Mouse (Mus musculus) neural tube, embryonic 12.5 days (tissue): ENCODE results near the gene Ror2. TPM values are rescaled to one million over a fixed set of nuclear protein-coding genes. Genes with fewer than 3 reads are reported as not detected.
"Not testable (repeated sequence)": the region's sequence is repeated elsewhere in the genome, so short reads cannot be mapped to it uniquely, and the experiment has no call there.

Experiments
- ATAC-seq: fragments of 200-750 bp; cut with Nextera tagmentation; 2 replicates; pipeline ENCODE4 v1.8.0; 2017; ENCODE audit warnings: low read depth, mild to moderate bottlenecking, moderate TSS enrichment, moderate library complexity; ENCODE audit not compliant: low FRiP score
- H3K27ac ChIP-seq: fragments of 300-500 bp; sonication (generic); 2 replicates; pipeline ENCODE4 v1.5.1; 2016
- H3K27me3 ChIP-seq: fragments of 300-500 bp; sonication (generic); replicated peaks from 2 replicates; pipeline ENCODE4 v1.6.1; 2016; ENCODE audit warnings: mild to moderate bottlenecking
- H3K36me3 ChIP-seq: fragments of 300-500 bp; sonication (generic); 2 replicates; pipeline ENCODE4 v1.6.1; 2016; ENCODE audit warnings: mild to moderate bottlenecking
- H3K4me1 ChIP-seq: fragments of 300-500 bp; sonication (generic); 2 replicates; pipeline ENCODE4 v1.6.1; 2016
- H3K4me2 ChIP-seq: fragments of 300-500 bp; sonication (generic); replicated peaks from 2 replicates; pipeline ENCODE4 v1.6.1; 2016; ENCODE audit warnings: mild to moderate bottlenecking
- H3K4me3 ChIP-seq: fragments of 300-500 bp; sonication (generic); 2 replicates; pipeline ENCODE4 v1.5.1; 2016
- H3K9ac ChIP-seq: fragments of 300-500 bp; sonication (generic); 2 replicates; pipeline ENCODE4 v1.6.1; 2016; ENCODE audit warnings: mild to moderate bottlenecking
- H3K9me3 ChIP-seq: fragments of 300-500 bp; sonication (generic); 2 replicates; pipeline ENCODE4 v1.6.1; 2016; ENCODE audit warnings: mild to moderate bottlenecking
- WGBS: fragments of 180-500 bp; shearing (Covaris S2); methylation state at CpG from one replicate; pipeline ENCODE4 v1.1.7; 2016; 5-methylcytosine and 5-hydroxymethylcytosine counted together
- polyA plus RNA-seq: library from polyadenylated mRNA; unstranded; fragments of >200 nt; fragmentation: Nextera tagmentation; extraction: Ambion mirVana; gene quantifications from 2 replicates; pipeline ENCODE4 v1.2.1, GENCODE M21; 2016

The Ror2 gene
- polyA plus RNA-seq: 10.7 and 11.2 TPM in 2 replicates

GRCm38 (mm10) chr13:53285756-53286361 is at the start of gene Ror2:
Gene Ror2, minus strand, starts transcription at chr13:53286124.
- Histone ChIP-seq H3K27me3 (peaks cover 9% of the 10 kb centered on the region; the same call in 1 of the 2 replicates), H3K4me1 (peaks cover 17% of the 10 kb centered on the region), H3K9ac (peak within 1 kb of the TSS; percentile 66), H3K4me3 (peak within 1 kb of the TSS; percentile 47), H3K4me2 (peak within 1 kb of the TSS; percentile 83), H3K27ac (no peak within 1 kb of the TSS), H3K36me3 (no peaks in the 10 kb centered on the region), H3K9me3 (no peaks in the 10 kb centered on the region)
- peak; percentile 82 for ATAC-seq
- whole genome bisulfite sequencing: under 1% methylated on average over 66 of the region's 68 CpGs

GRCm38 (mm10) chr13:53333769-53334168 is 47.8 kb upstream of the Ror2 start:
- WGBS: 92% methylated on average over 8 of the region's 8 CpGs
- Histone ChIP-seq H3K4me1 (no peaks in the 10 kb centered on the region), H3K36me3 (peaks cover 61% of the 10 kb centered on the region), H3K4me2 (no peak overlapping the region), H3K9me3 (no peaks in the 10 kb centered on the region), H3K4me3 (no peak overlapping the region), H3K9ac (no peak overlapping the region), H3K27ac (no peak overlapping the region), H3K27me3 (no peaks in the 10 kb centered on the region)
- no peak for ATAC-seq

DNA sequence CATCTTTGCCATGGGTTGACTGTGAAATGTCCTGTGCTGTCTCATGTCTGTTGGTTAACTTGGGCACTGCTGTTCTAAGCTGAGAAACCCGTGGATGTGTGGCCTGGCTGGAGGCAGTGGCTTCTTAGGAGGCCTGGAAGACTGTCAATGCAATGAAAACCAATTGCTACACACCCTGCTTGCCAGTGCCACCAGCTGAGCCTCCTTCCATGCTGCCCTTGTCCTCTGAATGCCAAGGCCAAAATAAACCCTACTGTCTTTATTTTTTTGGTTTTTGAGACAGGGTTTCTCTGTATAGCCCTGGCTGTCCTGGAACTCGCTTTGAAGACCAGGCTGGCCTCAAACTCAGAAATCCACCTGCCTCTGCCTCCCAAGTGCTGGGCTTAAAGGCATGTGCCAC is 44.3 kb upstream of the Ror2 start:
- no peak for ATAC-seq
- H3K4me2 ChIP-seq: no peak overlapping the region
- no peak overlapping the region for H3K9ac ChIP-seq
- WGBS: 90% methylated on average over 2 of the region's 2 CpGs
- H3K4me3 ChIP-seq: no peak overlapping the region
- no peaks in the 10 kb centered on the region for H3K27me3 ChIP-seq
- peaks cover 29% of the 10 kb centered on the region for H3K36me3 ChIP-seq
- no peaks in the 10 kb centered on the region for H3K4me1 ChIP-seq
- H3K9me3 ChIP-seq: peaks cover 2% of the 10 kb centered on the region; the same call in 1 of the 2 replicates
- H3K27ac ChIP-seq: no peak overlapping the region

DNA sequence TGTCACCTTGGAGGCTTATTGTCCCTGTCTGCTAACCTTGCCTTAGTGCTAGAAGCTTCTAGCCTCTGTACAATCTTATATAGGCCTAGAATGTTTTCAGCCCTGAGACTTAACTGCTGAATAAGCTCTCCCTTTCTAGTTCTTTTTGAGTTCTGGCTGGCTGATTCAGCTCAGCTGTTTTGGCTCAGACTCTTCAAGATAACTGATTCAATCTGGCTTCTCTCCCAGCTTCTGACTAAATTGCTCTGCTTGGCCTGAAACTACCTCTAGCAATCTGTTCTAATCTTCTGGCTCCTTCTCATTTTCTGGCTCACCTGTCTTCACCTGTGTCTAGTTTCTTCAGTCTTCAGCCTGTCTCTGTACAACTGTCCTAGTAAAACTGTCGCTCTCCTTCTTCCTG is 39.6 kb upstream of the Ror2 start:
- peaks cover 6% of the 10 kb centered on the region; the same call in 1 of the 2 replicates for H3K9me3 ChIP-seq
- no peak overlapping the region for H3K4me3 ChIP-seq
- WGBS: 87% methylated on average over 1 of the region's 1 CpGs
- no peak overlapping the region for H3K27ac ChIP-seq
- no peak overlapping the region for H3K9ac ChIP-seq
- H3K4me1 ChIP-seq: no peaks in the 10 kb centered on the region
- H3K27me3 ChIP-seq: no peaks in the 10 kb centered on the region
- no peak for ATAC-seq
- no peaks in the 10 kb centered on the region for H3K36me3 ChIP-seq
- H3K4me2 ChIP-seq: no peak overlapping the region

GRCm38 (mm10) chr13:53323661-53324060 is 37.7 kb upstream of the Ror2 start:
- Histone ChIP-seq H3K4me2 (no peak overlapping the region), H3K9me3 (peaks cover 6% of the 10 kb centered on the region; the same call in 1 of the 2 replicates), H3K4me1 (no peaks in the 10 kb centered on the region), H3K27ac (no peak overlapping the region), H3K36me3 (no peaks in the 10 kb centered on the region), H3K4me3 (no peak overlapping the region), H3K27me3 (no peaks in the 10 kb centered on the region), H3K9ac (no peak overlapping the region)
- WGBS: 80% methylated on average over 2 of the region's 2 CpGs
- no peak for ATAC-seq

DNA sequence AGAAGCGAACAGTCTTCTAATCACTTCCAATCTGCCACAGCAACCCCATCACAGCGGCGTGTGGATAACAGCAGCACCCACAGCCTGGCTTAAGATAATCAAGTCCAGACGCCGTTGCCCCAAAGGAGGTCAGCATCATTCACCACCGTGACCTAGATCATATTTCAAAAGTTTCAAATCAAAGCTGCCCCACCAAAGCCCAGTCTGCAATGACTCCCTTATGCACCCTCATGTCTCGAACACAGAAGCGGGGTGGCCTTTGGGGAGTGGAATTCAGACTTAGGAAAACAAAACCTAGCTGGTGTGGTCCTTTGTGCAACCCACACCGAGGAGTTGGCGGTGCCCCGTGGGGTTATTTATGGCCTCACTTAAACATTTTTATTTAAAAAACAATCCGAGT is 35.0 kb upstream of the Ror2 start:
- no peaks in the 10 kb centered on the region for H3K4me1 ChIP-seq
- no peak overlapping the region for H3K9ac ChIP-seq
- ATAC-seq: no peak

DNA sequence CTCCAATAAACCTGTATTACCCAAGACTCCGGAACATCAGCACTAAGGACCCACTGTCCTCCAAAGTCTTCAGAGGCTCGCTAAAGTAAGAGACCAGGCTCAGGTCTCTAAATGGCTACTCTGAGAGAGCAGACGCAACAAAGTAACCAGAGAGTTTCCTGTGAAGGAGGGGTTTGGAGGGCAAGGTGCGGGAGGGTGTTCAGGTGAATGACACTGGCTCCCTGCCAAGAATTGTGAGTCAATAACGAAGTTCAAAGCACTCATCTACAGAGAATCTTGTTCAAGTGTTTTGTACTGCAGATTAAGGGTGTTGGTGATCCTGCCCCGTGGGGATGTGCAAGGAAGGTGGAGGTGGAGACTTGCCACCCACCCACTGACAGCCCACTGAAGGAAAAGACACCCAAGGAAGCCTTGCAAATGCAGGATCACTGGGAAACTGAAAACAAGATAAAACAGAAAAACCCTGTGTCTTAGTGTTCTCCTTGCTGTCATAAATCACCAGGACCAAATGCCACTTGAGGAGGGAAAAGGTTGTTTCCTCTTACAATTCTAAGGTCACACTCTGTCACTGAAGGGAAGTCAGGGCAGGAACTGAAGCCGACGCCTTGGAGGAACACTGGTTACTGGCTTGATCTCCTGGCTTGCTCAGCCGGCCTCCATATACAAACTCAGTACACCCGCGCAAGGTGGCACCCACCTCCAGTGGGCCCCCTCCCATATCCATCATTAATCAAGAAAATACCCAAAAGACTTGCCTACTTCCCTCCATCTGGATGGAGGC is 30.8 kb upstream of the Ror2 start:
- Histone ChIP-seq H3K9me3 (no peaks in the 10 kb centered on the region), H3K9ac (no peak overlapping the region), H3K4me3 (no peak overlapping the region), H3K27ac (no peak overlapping the region), H3K36me3 (no peaks in the 10 kb centered on the region), H3K4me1 (no peaks in the 10 kb centered on the region), H3K27me3 (no peaks in the 10 kb centered on the region), H3K4me2 (no peak overlapping the region)
- no peak for ATAC-seq
- 66% methylated on average over 11 of the region's 11 CpGs for WGBS

More for the DNA sequence above, 35.0 kb upstream of the Ror2 start:
- Histone ChIP-seq H3K4me2 (no peak overlapping the region), H3K4me3 (no peak overlapping the region), H3K27me3 (no peaks in the 10 kb centered on the region), H3K36me3 (no peaks in the 10 kb centered on the region), H3K27ac (no peak overlapping the region), H3K9me3 (peaks cover 6% of the 10 kb centered on the region; the same call in 1 of the 2 replicates)
- WGBS: 82% methylated on average over 12 of the region's 12 CpGs

DNA sequence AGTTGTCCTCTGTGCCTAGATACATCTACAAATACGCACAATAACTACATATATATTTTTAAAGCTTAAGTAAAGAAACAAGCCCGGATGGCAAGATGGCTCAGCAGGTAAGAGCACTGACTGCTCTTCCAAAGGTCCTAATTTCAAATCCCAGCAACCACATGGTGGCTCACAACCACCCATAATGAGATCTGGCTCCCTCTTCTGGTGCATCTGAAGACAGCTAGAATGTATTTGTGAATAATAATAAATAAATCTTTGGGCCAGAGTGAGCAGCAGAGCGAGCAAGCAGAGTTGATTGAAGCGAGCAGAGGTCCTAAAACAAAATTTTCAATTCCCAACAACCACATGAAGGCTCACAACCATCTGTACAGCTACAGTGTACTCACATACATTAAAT is 29.8 kb upstream of the Ror2 start:
- not testable (repeated sequence) for H3K9ac ChIP-seq, H3K4me2 ChIP-seq, ATAC-seq, H3K27me3 ChIP-seq, H3K27ac ChIP-seq, H3K36me3 ChIP-seq, H3K4me3 ChIP-seq, H3K9me3 ChIP-seq, H3K4me1 ChIP-seq
- 84% methylated on average over 4 of the region's 4 CpGs for WGBS

GRCm38 (mm10) chr13:53310442-53310841 is 24.5 kb upstream of the Ror2 start:
- no peak for ATAC-seq

DNA sequence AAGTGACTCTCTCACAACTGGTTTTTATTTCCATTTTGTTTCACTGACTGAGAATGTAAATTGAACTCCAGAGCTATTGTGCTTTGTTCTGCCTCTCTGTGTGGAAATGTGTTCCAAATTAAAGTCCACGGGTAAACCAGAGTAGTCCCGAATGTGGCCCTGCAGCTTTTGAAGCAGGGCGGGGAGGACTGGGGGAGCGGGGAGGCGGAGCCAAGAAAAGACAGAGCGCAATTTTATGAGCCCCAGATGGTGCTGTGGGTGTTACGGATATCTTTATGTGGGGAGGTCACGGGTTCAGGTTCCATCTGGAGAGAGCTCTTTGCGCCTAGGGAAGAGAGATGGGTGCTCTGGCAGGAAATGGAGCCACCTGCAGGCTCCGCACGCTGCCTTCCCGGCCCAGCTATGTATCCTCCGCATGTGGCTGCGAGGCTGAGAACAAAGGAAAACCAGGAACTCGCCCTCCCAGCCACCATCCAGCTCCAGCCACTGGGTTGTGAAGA is 23.8 kb upstream of the Ror2 start:
- no peaks in the 10 kb centered on the region for H3K9me3 ChIP-seq
- 2% methylated on average over 15 of the region's 15 CpGs for WGBS
- peaks cover 17% of the 10 kb centered on the region; the same call in 1 of the 2 replicates for H3K4me1 ChIP-seq
- H3K4me2 ChIP-seq: peak overlapping the region; percentile 50
- H3K27ac ChIP-seq: peak overlapping the region; percentile 2; the same call in 1 of the 2 replicates
- 0 out of 2 replicates have a peak overlapping the region, but pooled peaks have one; percentile 9 for H3K4me3 ChIP-seq
- H3K36me3 ChIP-seq: no peaks in the 10 kb centered on the region
- ATAC-seq: peak; percentile 86
- H3K9ac ChIP-seq: no peak overlapping the region; the same call in 1 of the 2 replicates
- no peaks in the 10 kb centered on the region for H3K27me3 ChIP-seq

More at GRCm38 (mm10) chr13:53310442-53310841, 24.5 kb upstream of the Ror2 start:
- Histone ChIP-seq H3K4me3 (no peak overlapping the region), H3K9ac (no peak overlapping the region), H3K4me2 (no peak overlapping the region), H3K9me3 (no peaks in the 10 kb centered on the region), H3K27me3 (no peaks in the 10 kb centered on the region), H3K36me3 (no peaks in the 10 kb centered on the region), H3K27ac (no peak overlapping the region), H3K4me1 (peaks cover 17% of the 10 kb centered on the region; the same call in 1 of the 2 replicates)
- 69% methylated on average over 5 of the region's 5 CpGs for WGBS

GRCm38 (mm10) chr13:53309148-53309547 is 23.2 kb upstream of the Ror2 start:
- Histone ChIP-seq H3K9me3 (no peaks in the 10 kb centered on the region), H3K4me1 (peaks cover 17% of the 10 kb centered on the region; the same call in 1 of the 2 replicates), H3K9ac (no peak overlapping the region), H3K36me3 (no peaks in the 10 kb centered on the region), H3K27ac (no peak overlapping the region), H3K4me3 (no peak overlapping the region), H3K4me2 (peak overlapping the region; percentile 50), H3K27me3 (no peaks in the 10 kb centered on the region)
- ATAC-seq: peak; percentile 60; the same call in 1 of the 2 replicates
- WGBS: 26% methylated on average over 9 of the region's 9 CpGs

- Histone ChIP-seq H3K4me1 (peaks cover 17% of the 10 kb centered on the region; the same call in 1 of the 2 replicates), H3K9me3 (no peaks in the 10 kb centered on the region), H3K4me3 (no peak overlapping the region), H3K9ac (no peak overlapping the region), H3K36me3 (no peaks in the 10 kb centered on the region), H3K4me2 (no peak overlapping the region), H3K27me3 (no peaks in the 10 kb centered on the region), H3K27ac (no peak overlapping the region)
- ATAC-seq: no peak
- WGBS: 73% methylated on average over 5 of the region's 5 CpGs
Observed at GRCm38 (mm10) chr13:53306836-53307235, 20.9 kb upstream of the Ror2 start.
